Mouse (Mus musculus) lung, adult 2 months (tissue): ENCODE data around the gene Fbxl17.

Experiments
- CTCF ChIP-seq: fragments of 200-500 bp; IDR thresholded peaks from 2 replicates; pipeline ENCODE4 v1.5.1; 2011; ENCODE audit warnings: mild to moderate bottlenecking, low read length, control low read depth; ENCODE audit not compliant: insufficient read depth
- POLR2A ChIP-seq: fragments of 200-500 bp; IDR thresholded peaks from 2 replicates; pipeline ENCODE4 v1.6.1; 2011; ENCODE audit warnings: low read depth, mild to moderate bottlenecking, control low read depth, low read length, borderline replicate concordance; ENCODE audit errors: extremely low read depth

GRCm38 (mm10) chr17:63076661-63077060, 423.2 kb downstream of the Fbxl17 start:
- TF ChIP-seq POLR2A (no peak), CTCF (no peak)
